Mouse (Mus musculus) lung, embryonic 16.5 days (tissue): ENCODE results near the gene Arhgap6. TPM values are rescaled to one million over a fixed set of nuclear protein-coding genes. Genes with fewer than 3 reads are reported as not detected.

Experiments used
- ATAC-seq: fragments of 200-750 bp; cut with Nextera tagmentation; 2 replicates; pipeline ENCODE4 v1.8.0; 2017; ENCODE audit warnings: low read depth, mild to moderate bottlenecking, moderate library complexity
- H3K27ac ChIP-seq: fragments of 300-500 bp; sonication (generic); 2 replicates; pipeline ENCODE4 v1.5.1; 2014; ENCODE audit warnings: mild to moderate bottlenecking, control low read depth, low read length
- H3K27me3 ChIP-seq: fragments of 300-500 bp; sonication (generic); 2 replicates; pipeline ENCODE4 v1.6.1; 2014; ENCODE audit warnings: low read depth, low read length, mixed read lengths; ENCODE audit not compliant: control insufficient read depth, insufficient read depth
- H3K36me3 ChIP-seq: fragments of 300-500 bp; sonication (generic); 2 replicates; pipeline ENCODE4 v1.6.1; 2014; ENCODE audit warnings: low read length; ENCODE audit not compliant: control insufficient read depth, insufficient read depth
- H3K4me1 ChIP-seq: fragments of 300-500 bp; sonication (generic); replicated peaks from 2 replicates; pipeline ENCODE4 v1.6.1; 2014; ENCODE audit warnings: low read length, mixed read lengths; ENCODE audit not compliant: control insufficient read depth, insufficient read depth
- H3K4me2 ChIP-seq: fragments of 300-500 bp; sonication (generic); 2 replicates; pipeline ENCODE4 v1.6.1; 2014; ENCODE audit warnings: low read depth, low read length, control low read depth
- H3K4me3 ChIP-seq: fragments of 300-500 bp; sonication (generic); 2 replicates; pipeline ENCODE4 v1.5.1; 2014; ENCODE audit warnings: mild to moderate bottlenecking, low read length, control low read depth
- H3K9ac ChIP-seq: fragments of 300-500 bp; sonication (generic); 2 replicates; pipeline ENCODE4 v1.6.1; 2014; ENCODE audit warnings: low read length, control low read depth
- H3K9me3 ChIP-seq: fragments of 300-500 bp; sonication (generic); 2 replicates; pipeline ENCODE4 v1.6.1; 2016; ENCODE audit warnings: low read length; ENCODE audit not compliant: control insufficient read depth
- WGBS: fragments of 180-500 bp; shearing (Covaris S2); extraction: QIAGEN DNeasy Blood & Tissue Kit; methylation state at CpG from one replicate; pipeline ENCODE4 v1.1.7; 2014; 5-methylcytosine and 5-hydroxymethylcytosine counted together
- polyA plus RNA-seq: library from polyadenylated mRNA; unstranded; fragments of >200 nt; fragmentation: Nextera tagmentation; extraction: Ambion mirVana; gene quantifications from 2 replicates; pipeline ENCODE4 v1.2.1, GENCODE M21; 2015

Arhgap6 gene
- polyA plus RNA-seq, 1 experiment from 2014 or later, result 13.7 TPM

DNA sequence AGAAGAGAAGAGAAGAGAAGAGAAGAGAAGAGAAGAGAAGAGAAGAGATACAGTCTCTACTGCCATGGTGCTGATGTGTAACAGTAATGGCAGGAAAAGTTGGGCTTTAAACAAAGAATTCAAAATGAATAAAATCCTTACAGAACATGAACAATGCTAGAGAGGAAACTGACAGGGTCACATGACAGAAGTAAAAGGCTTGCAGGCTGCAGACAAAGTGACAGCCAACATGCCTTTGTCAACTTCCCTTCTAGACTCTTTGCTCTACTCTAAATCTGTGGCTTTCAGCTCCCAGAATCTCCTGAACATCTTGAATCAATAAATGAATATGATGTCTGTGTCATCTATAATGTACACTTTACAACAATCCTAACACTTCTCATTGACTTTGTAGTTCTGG lies 542.7 kb downstream of the Arhgap6 start:
- H3K27me3 ChIP-seq, result no peaks in the 10 kb centered on the region
- no peak overlapping the region for H3K4me2 ChIP-seq
- no peaks in the 10 kb centered on the region for H3K4me1 ChIP-seq
- no peaks in the 10 kb centered on the region for H3K9me3 ChIP-seq
- H3K4me3 ChIP-seq, result no peak overlapping the region
- no peak overlapping the region for H3K9ac ChIP-seq
- H3K36me3 ChIP-seq, result no peaks in the 10 kb centered on the region
- no peak overlapping the region for H3K27ac ChIP-seq
- ATAC-seq, result no peak

DNA sequence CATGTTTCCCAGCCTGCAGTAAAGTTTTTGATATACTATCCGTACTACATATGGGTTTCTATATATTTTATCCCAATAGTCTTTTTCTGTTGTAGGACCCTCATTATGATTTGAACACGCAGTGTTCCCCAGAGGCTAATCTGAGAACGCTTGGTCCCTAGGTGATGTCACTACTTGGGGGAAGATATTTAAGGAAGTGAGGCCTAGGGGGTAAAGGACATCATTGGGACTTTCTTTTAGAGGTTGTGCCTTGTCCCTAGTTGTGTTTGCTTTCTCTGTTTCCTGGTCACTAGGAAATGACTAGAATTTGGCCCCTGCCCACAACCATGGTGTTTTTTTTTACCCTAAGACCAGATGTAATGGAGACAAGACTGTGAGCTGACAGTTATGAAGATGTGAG lies 543.3 kb downstream of the Arhgap6 start:
- Histone ChIP-seq H3K4me2 (no peak overlapping the region), H3K27ac (no peak overlapping the region), H3K4me1 (no peaks in the 10 kb centered on the region), H3K9ac (no peak overlapping the region), H3K27me3 (no peaks in the 10 kb centered on the region; the same call in 1 of the 2 replicates), H3K9me3 (no peaks in the 10 kb centered on the region), H3K4me3 (no peak overlapping the region), H3K36me3 (no peaks in the 10 kb centered on the region)
- 68% methylated on average over 3 of the region's 3 CpGs for WGBS
- no peak for ATAC-seq

Other genes with a start within 250 kb of the Arhgap6 start
- gene Frmpd4, start 217.9 kb upstream of the Arhgap6 start, polyA plus RNA-seq, result 0.03 and 0.06 TPM in 2 replicates
- gene Msl3, start 121.2 kb upstream of the Arhgap6 start, polyA plus RNA-seq, result 43.7 and 46.4 TPM in 2 replicates